Mouse (Mus musculus): ENCODE data around the gene Slc2a9. TPM values are rescaled to one million over a fixed set of nuclear protein-coding genes. Genes with fewer than 3 reads are reported as not detected.

Gene Slc2a9
- polyA plus RNA-seq, 1 experiment from 2014 or later: 0.62 TPM

DNA sequence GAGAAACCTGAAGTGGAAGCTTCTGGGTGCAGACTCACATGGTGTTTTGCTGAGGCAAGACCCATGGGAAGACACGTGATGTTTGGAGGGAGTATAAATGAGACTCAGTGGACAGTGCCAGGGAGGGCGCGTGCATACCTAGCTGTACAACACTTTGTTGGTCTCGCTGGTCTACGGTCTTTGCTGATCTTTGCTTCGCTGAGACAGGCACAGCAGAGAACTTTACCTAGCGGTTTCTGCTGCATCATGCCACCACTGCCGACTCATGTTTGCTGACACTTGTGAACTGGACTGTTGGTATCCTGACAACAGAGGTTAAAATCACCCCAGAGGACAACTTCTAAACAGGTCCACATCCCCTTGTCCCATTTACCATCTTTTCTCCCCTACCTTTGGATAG lies 2.9 kb downstream of the Slc2a9 start:
- 80% methylated on average over 8 of the region's 8 CpGs for WGBS
- TF ChIP-seq EP300 (optimal IDR thresholded peaks at IDR 0.05): no peak
- no peak for TF ChIP-seq CTCF (IDR thresholded peaks at IDR 0.05; ENCODE audit: low read depth)
- ATAC-seq (ENCODE audit: low FRiP score, low TSS enrichment): no peak
- Histone ChIP-seq H3K36me3 (ENCODE audit: control insufficient read depth, insufficient read depth, low read length) (no peaks in the 10 kb centered on the region), H3K4me1 (replicated peaks; ENCODE audit: control insufficient read depth, insufficient read depth) (no peaks in the 10 kb centered on the region), H3K27ac (replicated peaks) (no peak overlapping the region), H3K27me3 (ENCODE audit: control insufficient read depth, insufficient read depth, low read length) (no peaks in the 10 kb centered on the region), H3K4me2 (replicated peaks; ENCODE audit: low read depth) (no peak overlapping the region), H3K9me3 (ENCODE audit: control insufficient read depth, low read length) (no peaks in the 10 kb centered on the region), H3K9ac (ENCODE audit: low read length) (no peak overlapping the region), H3K4me3 (ENCODE audit: low read depth, low read length) (no peak overlapping the region)
- DNase-seq (ENCODE audit: low spot score): no peak

DNA sequence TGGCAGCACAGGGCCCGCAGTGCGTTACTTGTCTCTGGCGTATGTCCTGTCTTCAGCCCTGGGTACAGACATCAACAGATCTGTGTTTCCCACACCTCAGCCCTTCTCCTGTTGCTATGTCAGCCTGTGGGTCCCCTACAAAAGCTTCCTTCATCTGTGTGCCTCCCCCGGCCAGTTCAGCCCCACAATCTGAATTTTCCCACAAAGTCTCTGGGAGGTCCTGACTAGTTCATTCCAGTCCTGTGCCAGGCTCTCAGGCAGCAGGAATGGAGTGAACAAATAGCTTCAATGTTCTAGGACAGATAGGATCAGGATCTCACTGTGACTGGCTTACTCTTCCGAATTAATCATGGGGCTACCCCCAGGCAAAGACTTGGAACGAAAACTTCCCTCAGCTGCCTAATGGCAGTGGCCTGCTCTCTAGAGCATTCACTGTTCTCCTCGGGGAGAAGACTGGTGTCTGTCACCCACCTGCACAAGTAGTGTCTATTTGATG lies 3.6 kb downstream of the Slc2a9 start:
- Histone ChIP-seq H3K27me3 (ENCODE audit: control insufficient read depth, insufficient read depth, low read length) (no peaks in the 10 kb centered on the region), H3K36me3 (ENCODE audit: control insufficient read depth, insufficient read depth, low read length) (no peaks in the 10 kb centered on the region), H3K4me3 (ENCODE audit: low read depth, low read length) (no peak overlapping the region), H3K4me1 (replicated peaks; ENCODE audit: control insufficient read depth, insufficient read depth) (no peaks in the 10 kb centered on the region), H3K9me3 (ENCODE audit: control insufficient read depth, low read length) (no peaks in the 10 kb centered on the region), H3K4me2 (replicated peaks; ENCODE audit: low read depth) (no peak overlapping the region), H3K9ac (ENCODE audit: low read length) (no peak overlapping the region), H3K27ac (replicated peaks) (no peak overlapping the region)
- no peak for TF ChIP-seq EP300 (optimal IDR thresholded peaks at IDR 0.05)
- no peak for TF ChIP-seq CTCF (IDR thresholded peaks at IDR 0.05; ENCODE audit: low read depth)
- 73% methylated on average over 7 of the region's 7 CpGs for WGBS
- ATAC-seq (ENCODE audit: low FRiP score, low TSS enrichment) (no peak), DNase-seq (ENCODE audit: low spot score) (no peak)

DNA sequence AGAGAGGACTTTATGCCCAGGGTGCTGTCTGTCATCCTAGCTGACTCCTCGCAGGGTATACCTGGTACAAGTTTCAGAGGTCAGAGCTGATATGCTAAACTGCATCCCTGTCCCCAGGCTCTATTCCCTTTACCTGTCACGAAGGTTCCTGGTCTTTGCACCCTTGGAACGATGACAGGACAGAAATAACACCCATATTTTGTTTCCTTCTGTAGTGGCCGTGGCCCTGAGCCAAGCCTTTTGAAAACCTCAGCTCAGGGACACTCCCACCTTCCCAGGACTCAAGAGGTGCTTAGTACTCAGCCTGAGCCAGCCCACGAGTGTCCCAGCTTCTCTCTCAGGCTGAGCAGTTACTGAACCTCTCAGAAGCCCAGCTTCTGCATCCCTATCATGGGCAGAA lies 4.5 kb downstream of the Slc2a9 start:
- 45% methylated on average over 5 of the region's 5 CpGs for WGBS

DNA sequence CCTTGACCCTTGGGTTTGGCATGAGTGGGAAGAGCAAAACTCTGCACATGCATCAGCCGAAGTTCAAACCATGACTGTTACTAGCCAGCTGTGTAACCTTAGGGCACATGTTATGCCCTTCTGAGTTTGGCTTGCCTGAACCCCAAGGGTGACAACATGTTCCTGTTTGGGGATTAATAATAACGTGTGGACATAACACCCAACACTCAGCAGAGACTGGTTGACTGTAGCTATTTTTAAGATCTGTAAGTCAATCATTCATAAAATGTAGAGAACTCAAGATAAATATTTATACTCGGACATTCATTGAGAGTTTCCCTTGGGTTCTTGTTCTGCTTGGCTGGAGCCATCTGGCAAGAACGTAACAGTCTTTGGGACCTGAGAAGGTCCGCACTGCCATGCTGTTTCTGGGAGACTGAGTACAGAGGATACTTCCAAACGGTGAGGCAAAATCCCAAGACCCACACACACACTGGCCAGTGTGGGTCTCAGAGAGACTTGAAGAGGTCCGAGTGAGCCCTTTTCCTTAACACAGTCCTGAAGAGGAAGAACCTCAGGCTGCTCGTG lies 6.4 kb downstream of the Slc2a9 start:
- no peak for ATAC-seq (ENCODE audit: low FRiP score, low TSS enrichment)
- no peak overlapping the region for H3K27ac ChIP-seq (replicated peaks)
- H3K4me1 ChIP-seq (replicated peaks; ENCODE audit: control insufficient read depth, insufficient read depth): no peaks in the 10 kb centered on the region
- H3K4me2 ChIP-seq (replicated peaks; ENCODE audit: low read depth): no peak overlapping the region
- H3K36me3 ChIP-seq (ENCODE audit: control insufficient read depth, insufficient read depth, low read length): no peaks in the 10 kb centered on the region
- no peaks in the 10 kb centered on the region for H3K27me3 ChIP-seq (ENCODE audit: control insufficient read depth, insufficient read depth, low read length)
- TF ChIP-seq CTCF (IDR thresholded peaks at IDR 0.05; ENCODE audit: low read depth) (no peak), EP300 (optimal IDR thresholded peaks at IDR 0.05) (no peak)
- no peak overlapping the region for H3K9ac ChIP-seq (ENCODE audit: low read length)
- WGBS: 55% methylated on average over 8 of the region's 8 CpGs
- H3K9me3 ChIP-seq (ENCODE audit: control insufficient read depth, low read length): no peaks in the 10 kb centered on the region
- H3K4me3 ChIP-seq (ENCODE audit: low read depth, low read length): no peak overlapping the region
- DNase-seq (ENCODE audit: low spot score): no peak

More for the DNA sequence above, 4.5 kb downstream of the Slc2a9 start:
- no peaks in the 10 kb centered on the region for H3K4me1 ChIP-seq (replicated peaks; ENCODE audit: control insufficient read depth, insufficient read depth)
- H3K9ac ChIP-seq (ENCODE audit: low read length): no peak overlapping the region
- no peak overlapping the region for H3K27ac ChIP-seq (replicated peaks)
- H3K4me3 ChIP-seq (ENCODE audit: low read depth, low read length): no peak overlapping the region
- no peaks in the 10 kb centered on the region for H3K36me3 ChIP-seq (ENCODE audit: control insufficient read depth, insufficient read depth, low read length)
- no peaks in the 10 kb centered on the region for H3K9me3 ChIP-seq (ENCODE audit: control insufficient read depth, low read length)
- ATAC-seq (ENCODE audit: low FRiP score, low TSS enrichment) (peak; percentile 58; the same call in 1 of the 2 replicates), DNase-seq (ENCODE audit: low spot score) (peak; percentile 43)
- H3K27me3 ChIP-seq (ENCODE audit: control insufficient read depth, insufficient read depth, low read length): no peaks in the 10 kb centered on the region
- TF ChIP-seq CTCF (IDR thresholded peaks at IDR 0.05; ENCODE audit: low read depth) (no peak), EP300 (optimal IDR thresholded peaks at IDR 0.05) (no peak)
- H3K4me2 ChIP-seq (replicated peaks; ENCODE audit: low read depth): no peak overlapping the region

DNA sequence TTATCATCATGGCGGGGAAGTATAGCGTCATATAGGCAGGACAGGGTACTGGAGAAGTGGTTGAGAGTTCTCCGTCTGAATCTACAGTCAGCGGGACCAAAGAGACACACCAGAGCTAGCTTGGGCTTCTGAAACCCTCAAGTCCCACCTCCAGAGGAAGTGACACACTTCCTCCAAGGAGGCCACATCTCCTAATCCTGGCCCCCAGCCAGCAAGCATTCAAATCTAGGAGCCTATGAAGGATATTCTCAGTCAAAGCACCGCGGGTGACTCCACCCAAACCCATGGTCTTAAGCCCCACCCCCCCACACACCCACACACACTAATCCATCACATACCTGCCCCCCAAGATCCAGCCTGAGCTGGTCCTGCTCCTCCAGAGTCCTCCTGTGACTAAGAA lies 9.1 kb downstream of the Slc2a9 start:
- ATAC-seq (ENCODE audit: low FRiP score, low TSS enrichment) (no peak), DNase-seq (ENCODE audit: low spot score) (no peak)
- H3K4me3 ChIP-seq (ENCODE audit: low read depth, low read length): no peak overlapping the region
- no peaks in the 10 kb centered on the region for H3K27me3 ChIP-seq (ENCODE audit: control insufficient read depth, insufficient read depth, low read length)
- no peak overlapping the region for H3K27ac ChIP-seq (replicated peaks)
- H3K9me3 ChIP-seq (ENCODE audit: control insufficient read depth, low read length): no peaks in the 10 kb centered on the region
- TF ChIP-seq CTCF (IDR thresholded peaks at IDR 0.05; ENCODE audit: low read depth) (no peak), EP300 (optimal IDR thresholded peaks at IDR 0.05) (no peak)
- H3K4me1 ChIP-seq (replicated peaks; ENCODE audit: control insufficient read depth, insufficient read depth): no peaks in the 10 kb centered on the region
- no peak overlapping the region for H3K9ac ChIP-seq (ENCODE audit: low read length)
- no peak overlapping the region for H3K4me2 ChIP-seq (replicated peaks; ENCODE audit: low read depth)
- H3K36me3 ChIP-seq (ENCODE audit: control insufficient read depth, insufficient read depth, low read length): no peaks in the 10 kb centered on the region
- 86% methylated on average over 6 of the region's 6 CpGs for WGBS

DNA sequence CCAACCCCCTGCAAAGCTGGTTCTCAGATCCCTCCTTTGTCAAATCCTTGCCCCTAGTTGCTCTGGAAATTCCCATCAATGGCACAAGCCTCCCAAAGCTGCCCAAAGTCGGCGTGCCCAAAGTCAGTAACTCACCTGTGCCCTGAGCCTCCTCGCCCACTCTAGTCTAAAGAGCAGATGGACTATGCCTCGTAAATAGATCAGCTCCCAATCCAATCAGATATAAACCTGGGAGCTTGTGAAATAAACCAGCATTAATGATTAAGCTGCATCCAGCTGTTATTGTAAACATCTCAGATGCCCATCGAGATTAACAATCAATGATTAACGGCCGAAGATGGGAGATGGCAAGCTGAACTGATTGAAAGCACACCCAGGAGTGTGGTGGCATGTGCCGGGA lies 11.2 kb downstream of the Slc2a9 start:
- no peak overlapping the region for H3K4me2 ChIP-seq (replicated peaks; ENCODE audit: low read depth)
- H3K9me3 ChIP-seq (ENCODE audit: control insufficient read depth, low read length): no peaks in the 10 kb centered on the region
- DNase-seq (ENCODE audit: low spot score) (no peak), ATAC-seq (ENCODE audit: low FRiP score, low TSS enrichment) (no peak)
- no peak overlapping the region for H3K27ac ChIP-seq (replicated peaks)
- TF ChIP-seq CTCF (IDR thresholded peaks at IDR 0.05; ENCODE audit: low read depth) (no peak), EP300 (optimal IDR thresholded peaks at IDR 0.05) (no peak)
- H3K4me3 ChIP-seq (ENCODE audit: low read depth, low read length): no peak overlapping the region
- no peaks in the 10 kb centered on the region for H3K36me3 ChIP-seq (ENCODE audit: control insufficient read depth, insufficient read depth, low read length)
- H3K9ac ChIP-seq (ENCODE audit: low read length): no peak overlapping the region
- 73% methylated on average over 8 of the region's 8 CpGs for WGBS
- H3K27me3 ChIP-seq (ENCODE audit: control insufficient read depth, insufficient read depth, low read length): no peaks in the 10 kb centered on the region
- H3K4me1 ChIP-seq (replicated peaks; ENCODE audit: control insufficient read depth, insufficient read depth): no peaks in the 10 kb centered on the region
